Mouse (Mus musculus) forebrain, embryonic 16.5 days (tissue): ENCODE results near the gene Arfgef3. TPM values are rescaled to one million over a fixed set of nuclear protein-coding genes. Genes with fewer than 3 reads are reported as not detected.

Experiments
- ATAC-seq: fragments of 200-750 bp; cut with Nextera tagmentation; 2 replicates; pipeline ENCODE4 v1.8.0; 2017; ENCODE audit warnings: mild to moderate bottlenecking, moderate library complexity
- H3K27ac ChIP-seq: fragments of 300-500 bp; sonication (generic); 2 replicates; pipeline ENCODE4 v1.5.1; 2014; ENCODE audit warnings: low read length, control low read depth
- H3K27me3 ChIP-seq: fragments of 300-500 bp; sonication (generic); replicated peaks from 2 replicates; pipeline ENCODE4 v1.6.1; 2014; ENCODE audit warnings: low read length; ENCODE audit not compliant: control insufficient read depth, insufficient read depth
- H3K36me3 ChIP-seq: fragments of 300-500 bp; sonication (generic); 2 replicates; pipeline ENCODE4 v1.6.1; 2014; ENCODE audit not compliant: control insufficient read depth, insufficient read depth
- H3K4me1 ChIP-seq: fragments of 300-500 bp; sonication (generic); replicated peaks from 2 replicates; pipeline ENCODE4 v1.6.1; 2014; ENCODE audit warnings: low read length; ENCODE audit not compliant: control insufficient read depth, insufficient read depth
- H3K4me2 ChIP-seq: fragments of 300-500 bp; sonication (generic); 2 replicates; pipeline ENCODE4 v1.6.1; 2014; ENCODE audit warnings: mild to moderate bottlenecking, low read length, control low read depth
- H3K4me3 ChIP-seq: fragments of 300-500 bp; sonication (generic); replicated peaks from 2 replicates; pipeline ENCODE4 v1.5.1; 2014; ENCODE audit warnings: mild to moderate bottlenecking, low read length, control low read depth
- H3K9ac ChIP-seq: fragments of 300-500 bp; sonication (generic); replicated peaks from 2 replicates; pipeline ENCODE4 v1.6.1; 2014; ENCODE audit warnings: low read depth, low read length, control low read depth
- H3K9me3 ChIP-seq: fragments of 300-500 bp; sonication (generic); 2 replicates; pipeline ENCODE4 v1.6.1; 2016; ENCODE audit warnings: low read length; ENCODE audit not compliant: control insufficient read depth
- WGBS: fragments of 180-500 bp; shearing (Covaris S2); extraction: QIAGEN DNeasy Blood & Tissue Kit; methylation state at CpG from one replicate; pipeline ENCODE4 v1.1.7; 2014; 5-methylcytosine and 5-hydroxymethylcytosine counted together
- polyA plus RNA-seq: library from polyadenylated mRNA; unstranded; fragments of >200 nt; fragmentation: Nextera tagmentation; extraction: Ambion mirVana; gene quantifications from 2 replicates; pipeline ENCODE4 v1.2.1, GENCODE M21; 2015

Gene Arfgef3
- polyA plus RNA-seq, 1 experiment from 2014 or later, result 7.8 TPM

DNA sequence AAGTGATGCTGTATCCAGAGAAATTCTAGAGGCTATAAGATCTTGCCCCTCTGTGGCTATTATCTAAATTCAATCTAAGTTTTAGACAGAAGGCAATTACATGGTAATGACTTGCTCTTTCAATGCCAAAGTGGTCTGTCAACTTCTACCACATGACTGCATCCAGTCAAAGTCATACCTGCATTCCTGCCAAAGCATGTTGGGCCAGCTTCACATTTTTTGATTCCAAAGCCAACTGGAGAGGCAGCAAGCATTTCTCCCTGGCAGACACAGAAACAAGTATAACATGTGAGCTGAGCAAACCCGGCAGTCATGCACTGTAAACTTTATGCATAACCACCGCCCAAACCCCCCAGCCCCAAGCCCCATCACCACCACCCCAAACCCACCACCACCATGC, 44.6 kb downstream of the Arfgef3 start:
- H3K4me2 ChIP-seq, result no peak overlapping the region
- WGBS, result 67% methylated on average over 2 of the region's 2 CpGs

DNA sequence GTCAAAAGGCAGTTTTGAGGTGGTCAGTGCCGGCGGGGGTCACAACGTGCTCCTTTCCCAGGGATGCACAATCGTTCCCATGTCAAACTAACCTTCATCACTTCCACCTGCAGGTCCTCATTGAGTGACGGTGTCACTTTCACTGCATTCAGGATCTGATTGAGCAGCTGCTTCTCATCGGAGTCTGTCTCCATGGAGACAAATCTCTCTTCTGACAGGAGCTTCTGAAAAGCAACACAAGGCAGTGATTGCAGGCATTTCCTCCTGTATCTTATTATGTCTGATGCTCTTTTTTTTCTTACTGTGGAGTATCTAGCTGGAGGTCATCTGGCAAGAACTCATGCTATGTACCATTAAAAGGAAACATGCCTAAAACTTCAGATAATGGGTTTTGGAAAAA, 47.3 kb downstream of the Arfgef3 start:
- ATAC-seq, result peak; percentile 71
- no peaks in the 10 kb centered on the region for H3K36me3 ChIP-seq
- H3K27me3 ChIP-seq, result no peaks in the 10 kb centered on the region
- H3K4me1 ChIP-seq, result peaks cover 8% of the 10 kb centered on the region
- no peak overlapping the region for H3K4me2 ChIP-seq
- H3K27ac ChIP-seq, result 0 out of 2 replicates have a peak overlapping the region, but pooled peaks have one; percentile 44
- no peak overlapping the region for H3K4me3 ChIP-seq
- WGBS, result 39% methylated on average over 6 of the region's 6 CpGs
- no peaks in the 10 kb centered on the region for H3K9me3 ChIP-seq
- H3K9ac ChIP-seq, result no peak overlapping the region

More for the DNA sequence above, 44.6 kb downstream of the Arfgef3 start:
- H3K36me3 ChIP-seq, result no peaks in the 10 kb centered on the region
- no peak overlapping the region for H3K9ac ChIP-seq
- no peaks in the 10 kb centered on the region for H3K9me3 ChIP-seq
- no peaks in the 10 kb centered on the region for H3K27me3 ChIP-seq
- H3K4me3 ChIP-seq, result no peak overlapping the region
- H3K27ac ChIP-seq, result no peak overlapping the region
- H3K4me1 ChIP-seq, result peaks cover 8% of the 10 kb centered on the region
- ATAC-seq, result no peak; the same call in 1 of the 2 replicates

DNA sequence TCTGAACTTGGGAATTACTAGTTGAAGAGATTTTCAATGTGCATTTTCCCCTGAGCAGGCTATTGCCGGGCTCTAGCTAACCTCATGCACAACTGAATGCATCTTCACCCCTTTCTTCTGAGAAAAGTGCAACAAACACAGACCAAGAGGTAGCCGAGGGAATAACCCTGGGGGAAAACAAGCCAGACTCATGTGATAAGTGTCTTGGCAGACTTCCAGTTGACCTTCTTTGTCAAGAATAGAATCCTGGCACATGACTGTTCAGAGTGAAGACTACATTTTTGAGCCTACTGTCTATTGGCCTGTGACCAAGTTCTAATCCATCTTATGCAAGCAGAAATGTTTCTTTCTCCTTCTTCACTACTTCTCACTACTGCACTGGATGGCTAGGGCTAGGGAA, 55.5 kb downstream of the Arfgef3 start:
- H3K4me1 ChIP-seq, result no peaks in the 10 kb centered on the region
- H3K36me3 ChIP-seq, result no peaks in the 10 kb centered on the region
- H3K4me3 ChIP-seq, result no peak overlapping the region
- no peaks in the 10 kb centered on the region for H3K27me3 ChIP-seq
- H3K9ac ChIP-seq, result no peak overlapping the region
- no peak overlapping the region for H3K4me2 ChIP-seq
- H3K27ac ChIP-seq, result no peak overlapping the region
- WGBS, result 41% methylated on average over 2 of the region's 2 CpGs
- ATAC-seq, result no peak
- H3K9me3 ChIP-seq, result no peaks in the 10 kb centered on the region

DNA sequence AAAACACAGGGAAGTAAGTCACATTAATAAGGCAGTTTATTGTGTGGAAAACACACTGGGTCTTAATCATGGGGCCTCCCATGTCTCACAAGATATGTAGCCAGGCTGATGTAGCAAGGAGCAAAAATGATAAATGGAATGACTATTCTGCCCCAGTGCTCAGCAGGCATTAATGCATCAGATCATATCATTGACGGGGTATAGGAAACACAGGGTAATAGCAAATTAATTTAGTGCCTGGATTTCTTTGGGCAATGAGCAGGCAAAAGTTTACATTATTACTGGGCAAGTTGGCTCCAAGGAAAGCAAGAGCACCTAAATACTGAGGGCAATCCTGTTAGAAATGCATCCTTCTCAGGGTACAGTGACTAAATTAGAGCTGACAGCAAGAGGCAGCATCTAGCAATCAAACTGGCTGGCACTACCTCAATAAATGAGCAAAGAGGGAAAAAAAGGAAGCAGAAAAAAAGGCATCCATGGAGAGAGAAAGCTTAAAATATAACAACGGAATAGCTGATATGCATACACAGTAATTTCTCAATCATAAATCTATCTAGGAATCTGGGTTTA, 62.3 kb downstream of the Arfgef3 start:
- Histone ChIP-seq H3K4me1 (no peaks in the 10 kb centered on the region), H3K4me3 (no peak overlapping the region), H3K9me3 (no peaks in the 10 kb centered on the region), H3K36me3 (no peaks in the 10 kb centered on the region), H3K27me3 (no peaks in the 10 kb centered on the region), H3K4me2 (no peak overlapping the region), H3K27ac (no peak overlapping the region), H3K9ac (no peak overlapping the region)
- whole genome bisulfite sequencing, result 84% methylated on average over 2 of the region's 2 CpGs
- ATAC-seq, result no peak

GRCm38 (mm10) chr10:18680661-18681384, 62.9 kb downstream of the Arfgef3 start:
- Histone ChIP-seq H3K4me3 (no peak overlapping the region), H3K9ac (no peak overlapping the region), H3K9me3 (no peaks in the 10 kb centered on the region), H3K4me2 (no peak overlapping the region), H3K4me1 (no peaks in the 10 kb centered on the region), H3K27me3 (no peaks in the 10 kb centered on the region), H3K27ac (no peak overlapping the region), H3K36me3 (no peaks in the 10 kb centered on the region)
- WGBS, result 78% methylated on average over 3 of the region's 3 CpGs
- no peak for ATAC-seq

GRCm38 (mm10) chr10:18678836-18679235, 64.9 kb downstream of the Arfgef3 start:
- WGBS, result 90% methylated on average over 4 of the region's 4 CpGs
- no peaks in the 10 kb centered on the region for H3K9me3 ChIP-seq
- ATAC-seq, result no peak
- H3K36me3 ChIP-seq, result 0 out of 2 replicates have a peak, but pooled peaks cover 3% of the 10 kb centered on the region
- H3K4me1 ChIP-seq, result no peaks in the 10 kb centered on the region
- no peak overlapping the region for H3K4me2 ChIP-seq
- no peak overlapping the region for H3K9ac ChIP-seq
- no peaks in the 10 kb centered on the region for H3K27me3 ChIP-seq
- H3K27ac ChIP-seq, result no peak overlapping the region
- H3K4me3 ChIP-seq, result no peak overlapping the region

DNA sequence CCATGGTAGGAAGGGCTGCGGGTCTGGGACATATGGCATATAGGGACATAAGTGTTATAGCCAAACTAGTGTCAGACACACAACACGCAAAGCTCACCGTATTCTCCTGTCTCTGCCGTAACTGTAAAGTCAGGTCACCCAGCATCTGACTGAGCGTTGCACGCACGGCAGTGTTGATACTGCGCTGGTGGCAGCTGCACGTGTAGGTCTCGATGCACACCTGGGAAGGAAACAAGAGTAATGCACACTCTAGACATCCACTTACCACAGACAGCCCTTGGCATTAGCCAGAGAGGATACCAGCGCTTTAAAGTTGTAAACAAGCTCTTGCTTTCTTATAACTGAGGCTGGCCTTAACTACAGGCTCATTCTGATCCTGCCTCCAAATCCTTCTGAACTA, 79.0 kb downstream of the Arfgef3 start:
- Histone ChIP-seq H3K27me3 (no peaks in the 10 kb centered on the region), H3K4me1 (no peaks in the 10 kb centered on the region), H3K27ac (no peak overlapping the region), H3K9ac (no peak overlapping the region), H3K4me2 (no peak overlapping the region), H3K4me3 (no peak overlapping the region), H3K36me3 (no peaks in the 10 kb centered on the region), H3K9me3 (no peaks in the 10 kb centered on the region)
- no peak for ATAC-seq
- 96% methylated on average over 11 of the region's 11 CpGs for WGBS

DNA sequence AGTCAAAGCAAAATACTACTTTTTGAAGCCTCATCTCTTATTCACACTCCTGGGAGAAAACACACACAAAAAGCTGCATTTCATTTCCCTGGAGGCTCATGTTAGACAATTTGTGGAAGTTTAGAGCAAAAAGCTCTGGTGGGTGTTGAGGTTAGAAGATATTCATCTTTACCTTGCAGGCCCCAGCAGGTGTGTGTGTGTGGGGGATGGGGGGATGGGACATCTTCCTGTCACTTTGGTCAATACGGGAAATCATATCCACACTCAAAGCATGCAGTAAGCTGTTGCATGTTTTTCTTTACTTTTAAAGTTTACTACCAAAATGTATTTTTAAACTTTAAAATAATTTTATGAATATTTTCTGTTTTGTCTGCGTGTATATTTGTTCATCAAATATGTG, 79.7 kb downstream of the Arfgef3 start:
- Histone ChIP-seq H3K4me2 (no peak overlapping the region), H3K36me3 (no peaks in the 10 kb centered on the region), H3K4me1 (no peaks in the 10 kb centered on the region), H3K27me3 (no peaks in the 10 kb centered on the region), H3K27ac (no peak overlapping the region), H3K4me3 (no peak overlapping the region), H3K9me3 (no peaks in the 10 kb centered on the region), H3K9ac (no peak overlapping the region)
- no peak for ATAC-seq
- WGBS, result 90% methylated on average over 2 of the region's 2 CpGs

DNA sequence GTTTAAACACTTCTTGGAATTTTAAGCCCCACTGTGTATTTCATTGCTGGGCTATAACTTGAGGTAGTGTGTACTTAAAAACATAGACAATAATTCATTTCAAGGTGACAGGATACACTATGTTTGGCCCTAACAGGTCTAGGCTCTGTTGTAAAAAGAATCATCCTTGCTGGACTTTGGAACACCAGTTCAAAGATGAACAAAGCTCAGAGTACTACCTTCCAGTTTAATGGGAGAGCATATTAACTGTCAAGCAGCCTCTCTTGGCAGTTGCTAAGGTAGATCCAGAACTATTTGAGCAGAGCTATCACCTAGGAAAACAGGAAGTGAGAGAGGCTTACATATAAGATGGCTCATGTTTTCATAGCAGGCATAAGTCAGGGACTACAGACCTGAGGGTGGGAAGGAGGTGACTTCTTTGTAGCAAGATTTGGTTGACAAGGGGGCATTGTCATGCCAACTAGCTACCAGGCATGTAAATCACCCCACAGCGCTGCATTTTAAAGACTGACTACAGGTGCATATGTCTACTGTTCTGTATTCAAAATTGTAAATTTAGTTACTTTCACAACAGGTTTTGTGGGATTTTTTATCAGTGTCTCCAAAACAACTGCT, 82.0 kb downstream of the Arfgef3 start:
- no peaks in the 10 kb centered on the region for H3K4me1 ChIP-seq
- no peaks in the 10 kb centered on the region for H3K36me3 ChIP-seq
- H3K9me3 ChIP-seq, result no peaks in the 10 kb centered on the region
- WGBS, result 88% methylated on average over 1 of the region's 1 CpGs
- H3K4me2 ChIP-seq, result no peak overlapping the region
- no peak overlapping the region for H3K4me3 ChIP-seq
- H3K9ac ChIP-seq, result no peak overlapping the region
- no peak for ATAC-seq
- no peaks in the 10 kb centered on the region for H3K27me3 ChIP-seq
- no peak overlapping the region for H3K27ac ChIP-seq
